Mouse (Mus musculus) Patski (cell line): ENCODE measurements around the gene Gm49383. TPM values are rescaled to one million over a fixed set of nuclear protein-coding genes. Genes with fewer than 3 reads are reported as not detected.

Source experiments
- ATAC-seq: fragments of 100-300 bp; one replicate; pipeline ENCODE4 v1.8.0; 2021
- CTCF ChIA-PET: fragments of 350-600 bp; sonication (Branson Sonifier 250); formaldehyde crosslinking; loops from one replicate; lab custom pipeline; 2022; ENCODE audit warnings: inconsistent platforms; lab: Charles Lee
- POLR2A ChIA-PET: fragments of 350-600 bp; sonication (Branson Sonifier 250); formaldehyde crosslinking; loops from one replicate; lab custom pipeline; 2022; ENCODE audit warnings: antibody characterized with exemption, inconsistent platforms; lab: Charles Lee
- DNase-seq: peaks from one replicate; pipeline ENCODE4 v3.0.0-alpha.2; 2011; ENCODE audit warnings: low read depth, low spot score
- H3K27me3 ChIP-seq: fragments of 371-371 bp; one replicate; pipeline ENCODE4 v1.5.1; 2021
- CTCF ChIP-seq: fragments of 100-300 bp; IDR thresholded peaks from one replicate; pipeline ENCODE4 v1.5.1; 2021
- in situ Hi-C: fragments of 300-500 bp; cut with MboI; formaldehyde crosslinking; loops from 3 replicates; pipeline ENCODE4 v1.11.1; 2018; ENCODE audit warnings: low pct_unique_long_range_greater_than_20kb, mixed read lengths
- polyA plus RNA-seq: library from polyadenylated mRNA; unstranded; gene quantifications from one replicate; pipeline ENCODE4 v1.2.3, GENCODE M21; 2021

The Gm49383 gene
- polyA plus RNA-seq, 1 experiment from 2014 or later = 6.5 TPM

DNA sequence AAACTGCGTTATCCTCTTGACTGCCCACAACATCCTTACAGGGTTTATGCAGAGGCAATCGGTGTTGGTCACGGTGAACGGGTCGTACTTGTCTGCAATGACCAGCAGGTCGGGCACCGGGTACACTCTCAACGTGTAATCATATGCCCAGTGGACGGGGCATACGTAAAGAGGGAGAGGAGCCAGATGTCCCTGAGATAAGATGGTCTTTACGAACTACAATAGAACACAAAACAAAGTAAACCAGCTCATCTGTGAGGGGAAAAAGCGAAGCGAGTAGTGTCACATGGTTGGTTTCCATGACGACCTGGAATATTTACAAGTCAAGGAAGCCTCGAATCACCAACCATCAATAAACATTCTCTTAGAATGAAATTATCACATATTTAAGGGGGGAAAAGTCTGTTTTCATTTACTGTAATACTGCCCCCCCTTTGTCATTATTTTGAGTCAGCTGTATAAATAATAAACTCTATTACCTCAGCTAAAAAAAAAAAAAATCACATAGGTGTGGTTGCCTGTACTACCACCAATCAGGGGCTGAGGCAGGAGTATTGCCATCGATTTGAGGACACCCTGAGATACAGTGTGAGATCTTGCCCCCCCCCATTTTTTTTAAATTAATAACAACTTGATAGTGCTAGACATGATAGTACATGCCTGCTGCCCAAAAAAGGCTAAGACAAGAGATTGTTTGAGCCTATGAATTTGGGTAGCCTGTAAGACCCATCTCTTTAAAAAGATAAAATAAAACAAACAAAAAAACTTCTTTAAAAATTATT, 7.3 kb upstream of the Gm49383 start, which contains the start of gene Gm49384:
Gene Gm49384, minus strand, starts transcription at position 216 of the 782 bp plus-strand sequence.
- no peak for TF ChIP-seq CTCF
- in situ Hi-C loops = loop anchor here (25.0 kb wide), 1 partner anchor 383 kb away; the partner anchor contains the start of gene Vcpkmt
- ChIA-PET CTCF (no interaction called here), POLR2A (no interaction called here)
- ATAC-seq = no peak
- no peak for DNase-seq
- no peaks in the 10 kb centered on the region for H3K27me3 ChIP-seq

DNA sequence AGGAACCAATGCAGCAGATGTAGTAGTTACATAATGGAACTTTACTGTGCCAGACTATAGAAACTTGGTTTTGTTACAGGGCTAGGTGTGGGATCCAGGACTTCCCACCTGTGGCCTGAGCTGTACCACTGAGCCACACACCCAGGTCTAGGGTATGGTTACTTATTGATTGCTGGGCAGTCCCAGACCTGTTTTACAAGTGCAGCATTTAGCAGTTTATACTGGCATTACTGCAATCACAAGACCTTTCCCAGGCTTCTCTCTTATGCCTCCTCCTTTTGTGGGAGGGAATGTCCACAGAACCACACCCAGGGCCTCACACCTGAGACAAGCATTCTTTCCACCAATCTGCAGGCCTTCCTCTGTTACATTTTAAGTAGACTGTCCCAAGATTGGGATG, 2.1 kb upstream of the Gm49383 start:
- no peak for TF ChIP-seq CTCF
- in situ Hi-C loops = no loop called here
- ATAC-seq = no peak
- H3K27me3 ChIP-seq = no peaks in the 10 kb centered on the region
- DNase-seq = no peak
- ChIA-PET POLR2A (no interaction called here), CTCF (no interaction called here)

DNA sequence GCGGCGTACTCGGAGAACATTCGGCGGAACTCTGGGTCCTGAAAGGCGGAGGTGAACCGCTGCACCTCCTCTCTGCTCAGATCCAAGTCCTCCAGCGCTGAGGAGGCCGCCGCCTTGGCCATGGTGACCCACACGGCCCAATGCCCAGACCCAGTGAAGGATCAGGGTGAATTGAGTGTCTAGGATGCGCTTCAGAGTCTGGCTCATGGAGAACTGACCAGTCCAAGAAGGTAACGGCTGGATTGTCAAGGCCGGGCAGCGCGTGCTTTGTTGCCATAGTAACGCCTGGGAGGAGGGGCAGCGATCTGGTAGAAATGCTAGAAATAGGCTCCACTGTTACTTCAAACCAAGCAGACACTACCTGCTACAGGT, 1.2 kb upstream of the Gm49383 start, which contains the start of gene Dnaaf2:
Gene Dnaaf2, minus strand, starts transcription at position 266 of the 372 bp plus-strand sequence.
- peak; percentile 32 for ATAC-seq
- TF ChIP-seq CTCF = no peak
- in situ Hi-C loops = no loop called here

DNA sequence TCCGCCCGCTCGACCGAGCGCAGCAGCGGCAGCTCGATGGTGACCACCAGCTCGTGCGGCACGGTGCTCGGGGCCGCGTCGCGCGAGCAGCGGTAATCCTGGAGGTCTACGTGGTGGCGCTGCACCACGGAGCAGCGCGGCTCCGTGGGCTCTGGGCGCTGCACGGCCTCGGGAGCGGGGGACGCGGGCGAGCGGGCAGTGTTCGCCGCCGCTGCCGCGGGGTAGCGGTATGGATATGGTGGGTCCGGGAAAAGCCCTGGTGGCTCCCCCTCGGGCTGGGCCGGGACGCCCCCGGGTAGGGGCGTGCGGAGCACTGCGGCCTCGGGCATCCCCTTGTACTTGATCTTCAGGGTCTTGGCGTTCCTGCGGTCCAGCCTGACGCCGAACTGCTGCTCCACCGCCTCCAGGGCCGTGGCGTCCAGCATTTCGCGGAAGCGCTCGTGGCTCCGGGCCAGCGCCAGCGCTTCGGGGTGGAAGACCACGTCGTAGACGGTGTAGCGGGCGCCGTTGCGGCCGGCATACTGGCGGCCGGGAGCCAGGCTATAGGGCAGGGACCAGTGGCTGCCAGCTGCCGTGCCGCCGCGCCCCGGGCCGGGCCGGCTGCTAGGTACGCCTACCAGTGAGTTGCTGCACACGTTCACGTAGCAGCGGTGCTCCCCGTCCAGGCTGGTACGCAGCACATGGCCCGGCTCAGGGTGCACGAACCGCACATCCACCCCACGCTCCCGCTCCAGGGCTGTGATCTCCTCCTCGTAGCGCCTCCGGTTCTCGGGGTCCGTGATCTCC, 667 bp upstream of the Gm49383 start:
- no peak for TF ChIP-seq CTCF
- ChIA-PET POLR2A (interaction anchor here (1.4 kb wide), 1 partner anchor 13 kb away, joined by 6 read pairs; the partner anchor contains the start of genes Mgat2 and Rpl36al), CTCF (no interaction called here)
- H3K27me3 ChIP-seq = no peaks in the 10 kb centered on the region
- no peak for DNase-seq
- ATAC-seq = peak; percentile 62
- in situ Hi-C loops = no loop called here

More for the DNA sequence above, 1.2 kb upstream of the Gm49383 start, which contains the start of gene Dnaaf2:
- H3K27me3 ChIP-seq = no peaks in the 10 kb centered on the region
- ChIA-PET CTCF (no interaction called here), POLR2A (no interaction called here)
- DNase-seq = no peak

DNA sequence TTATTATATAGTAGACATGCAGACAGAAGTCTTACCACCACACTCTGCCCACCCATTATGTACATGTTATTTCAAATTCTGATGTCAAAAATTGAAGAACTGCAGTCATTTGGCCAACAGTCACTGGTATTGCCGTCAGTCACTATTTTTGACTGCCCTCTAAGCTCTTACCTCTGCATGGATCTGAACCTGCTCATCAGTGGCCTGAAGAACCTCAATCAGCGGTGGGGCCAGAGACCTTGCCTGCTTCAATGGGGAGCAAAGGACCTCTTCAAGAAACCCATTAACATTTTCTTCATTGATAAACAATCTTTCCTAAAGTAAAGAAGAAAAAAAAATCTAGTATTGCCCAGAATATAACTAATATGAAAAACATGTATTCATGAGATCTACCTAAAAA, 4.3 kb downstream of the Gm49383 start:
- no peak for DNase-seq
- POLR2A ChIA-PET = no interaction called here
- H3K27me3 ChIP-seq = no peaks in the 10 kb centered on the region
- CTCF ChIA-PET = no interaction called here
- no peak for ATAC-seq
- no peak for TF ChIP-seq CTCF
- in situ Hi-C loops = no loop called here

DNA sequence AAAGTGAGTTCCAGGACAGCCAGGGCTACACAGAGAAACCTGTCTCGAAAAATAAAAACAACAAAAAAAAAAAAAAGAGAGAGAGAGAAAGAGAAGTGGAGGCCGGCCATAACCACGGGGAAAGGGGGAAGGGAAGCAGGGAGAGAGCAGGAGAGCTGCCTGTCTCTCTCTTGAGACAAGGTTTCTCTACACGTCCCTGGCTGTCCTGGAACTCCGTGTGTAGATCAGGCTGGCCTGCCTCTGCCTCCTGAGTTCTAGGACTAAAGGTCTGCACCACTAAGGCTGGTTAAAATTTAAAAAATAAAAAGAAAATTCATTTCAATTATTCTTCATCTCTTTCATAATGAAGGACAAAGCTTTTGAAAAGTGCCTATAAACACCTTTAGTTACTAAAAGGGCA, 5.5 kb downstream of the Gm49383 start:
- in situ Hi-C loops = no loop called here
- ATAC-seq (no peak), DNase-seq (no peak)
- H3K27me3 ChIP-seq = no peaks in the 10 kb centered on the region
- ChIA-PET POLR2A (no interaction called here), CTCF (no interaction called here)
- TF ChIP-seq CTCF = no peak

DNA sequence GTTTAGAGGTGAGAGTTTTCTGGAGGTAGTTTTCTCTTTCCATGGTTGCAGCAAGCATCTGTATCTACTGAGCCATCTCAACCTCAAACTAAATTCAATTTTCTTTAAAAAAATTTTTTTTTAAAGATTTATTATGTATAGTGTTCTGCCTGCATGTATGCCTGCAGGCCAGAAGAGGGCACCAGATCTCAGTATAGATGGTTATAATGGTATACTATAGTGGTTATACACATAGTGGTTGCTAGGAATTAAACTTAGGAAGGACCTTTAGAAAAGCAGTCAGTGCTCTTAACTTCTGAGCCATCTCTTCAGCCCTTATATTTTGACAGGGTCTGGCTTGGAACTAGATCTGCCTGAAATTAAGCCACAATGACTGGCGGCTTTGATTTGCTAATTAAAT, 6.4 kb downstream of the Gm49383 start:
- ChIA-PET POLR2A (no interaction called here), CTCF (no interaction called here)
- DNase-seq (no peak), ATAC-seq (no peak)
- no peak for TF ChIP-seq CTCF
- in situ Hi-C loops = no loop called here
- H3K27me3 ChIP-seq = no peaks in the 10 kb centered on the region

DNA sequence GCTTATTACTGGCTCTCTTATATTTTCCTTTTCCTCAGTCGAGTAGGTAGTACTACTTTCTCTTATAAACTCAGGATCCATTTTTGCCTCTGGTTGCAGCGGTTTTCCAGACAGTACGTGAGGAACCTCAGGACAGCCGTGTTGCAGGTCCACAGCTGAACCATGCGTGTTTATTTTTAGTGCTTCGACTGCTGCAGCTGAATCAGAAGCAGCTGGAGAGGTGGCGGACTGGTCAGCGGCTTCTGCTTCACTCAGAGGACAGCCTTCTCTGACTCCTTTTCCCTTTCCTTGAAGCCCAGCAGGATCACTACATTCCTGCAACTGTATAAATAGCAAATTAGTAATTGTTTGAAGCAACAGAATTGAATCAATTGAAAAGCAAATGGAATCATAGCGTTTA, 6.8 kb downstream of the Gm49383 start:
- POLR2A ChIA-PET = no interaction called here
- no peaks in the 10 kb centered on the region for H3K27me3 ChIP-seq
- TF ChIP-seq CTCF = no peak
- in situ Hi-C loops = no loop called here
- no peak for DNase-seq
- ATAC-seq = no peak
- CTCF ChIA-PET = no interaction called here

DNA sequence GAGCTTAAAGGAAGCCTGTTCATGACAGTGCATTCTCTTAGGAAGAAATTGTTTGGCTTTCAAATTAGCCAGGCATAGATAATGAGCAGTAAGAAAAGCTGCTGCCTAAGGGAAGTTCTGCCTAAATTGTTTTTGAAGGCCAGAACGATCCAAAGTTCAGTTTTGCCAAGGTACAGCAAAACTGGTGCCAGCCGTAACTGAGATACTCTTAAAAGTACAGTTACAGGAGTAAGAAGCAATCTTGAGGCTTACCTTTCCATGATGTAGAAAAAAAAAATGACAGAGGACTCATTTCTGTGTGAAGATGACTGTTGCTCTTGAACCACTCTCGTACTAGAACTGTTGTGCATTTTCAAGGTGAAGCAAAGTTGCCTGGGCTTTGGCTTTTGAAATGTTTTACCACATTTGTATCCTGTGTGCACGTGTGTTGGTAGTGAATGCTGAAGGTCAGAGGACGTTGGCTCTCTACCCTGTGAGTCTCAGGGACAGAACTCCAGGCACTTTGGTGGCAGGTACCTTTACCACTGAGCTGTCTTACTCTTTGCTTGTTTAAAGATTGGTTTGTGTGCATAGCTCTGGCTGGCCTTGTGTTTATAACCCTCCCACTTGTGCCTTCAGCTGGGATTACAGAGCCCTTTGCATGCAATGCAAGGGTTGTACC, 10.0 kb downstream of the Gm49383 start:
- POLR2A ChIA-PET = no interaction called here
- no peaks in the 10 kb centered on the region for H3K27me3 ChIP-seq
- DNase-seq = no peak
- TF ChIP-seq CTCF = no peak
- CTCF ChIA-PET = no interaction called here
- in situ Hi-C loops = no loop called here
- ATAC-seq = no peak

DNA sequence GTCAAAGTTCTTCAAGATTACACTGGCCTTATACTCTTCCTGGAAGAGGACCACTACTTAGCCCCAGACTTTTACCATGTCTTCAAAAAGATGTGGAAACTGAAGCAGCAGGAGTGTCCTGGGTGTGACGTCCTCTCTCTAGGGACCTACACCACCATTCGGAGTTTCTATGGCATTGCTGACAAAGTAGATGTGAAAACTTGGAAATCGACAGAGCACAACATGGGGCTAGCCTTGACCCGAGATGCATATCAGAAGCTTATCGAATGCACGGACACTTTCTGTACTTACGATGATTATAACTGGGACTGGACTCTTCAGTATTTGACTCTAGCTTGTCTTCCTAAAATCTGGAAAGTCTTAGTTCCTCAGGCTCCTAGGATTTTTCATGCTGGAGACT, 11.5 kb downstream of the Gm49383 start:
- TF ChIP-seq CTCF = no peak
- CTCF ChIA-PET = no interaction called here
- DNase-seq (no peak), ATAC-seq (no peak)
- no peaks in the 10 kb centered on the region for H3K27me3 ChIP-seq
- in situ Hi-C loops = no loop called here
- POLR2A ChIA-PET = interaction anchor here (1.6 kb wide), 1 partner anchor 12 kb away, joined by 6 read pairs; the partner anchor contains the start of gene Gm49383
